Mouse (Mus musculus) colon, adult 2 months (tissue): Measurements from ENCODE around the gene L2hgdh. TPM values are rescaled to one million over a fixed set of nuclear protein-coding genes. Genes with fewer than 3 reads are reported as not detected.

Source experiments
- polyA plus RNA-seq: library from polyadenylated mRNA; depleted of rRNA; stranded (reverse); fragments of >200 nt; gene quantifications from 2 replicates; pipeline ENCODE4 v1.2.3, GENCODE M21; 2012; rRNA removed

The L2hgdh gene
- polyA plus RNA-seq, result 3.3 and 3.7 TPM in 2 replicates

GRCm38 (mm10) chr12:69724711-69725460 lies at the start of gene L2hgdh, which contains the start of gene Atp5s:
Gene L2hgdh, minus strand, starts transcription at chr12:69724873.
Gene Atp5s, plus strand, starts transcription at chr12:69724950.

GRCm38 (mm10) chr12:69681566-69682061 lies 43.1 kb downstream of the L2hgdh start, which contains the start of gene Sos2:
Gene Sos2, minus strand, starts transcription at chr12:69681852.

Other genes starting within 250 kb of the L2hgdh start
- gene Vcpkmt, start 141.8 kb downstream of the L2hgdh start, polyA plus RNA-seq, result 4.8 and 6.3 TPM in 2 replicates
- gene Sos2, start 43.0 kb downstream of the L2hgdh start, polyA plus RNA-seq, result 8.9 and 11.4 TPM in 2 replicates
- gene Atp5s, start 77 bp upstream of the L2hgdh start, polyA plus RNA-seq, result 16.8 and 17.5 TPM in 2 replicates
- gene Cdkl1, start 66.4 kb upstream of the L2hgdh start, polyA plus RNA-seq, result 1.1 and 1.5 TPM in 2 replicates
- 1.2 and 1.3 TPM in 2 replicates for gene Atl1, start 167.7 kb upstream of the L2hgdh start, polyA plus RNA-seq
- gene Map4k5, start 168.3 kb upstream of the L2hgdh start, polyA plus RNA-seq, result 15.0 and 16.4 TPM in 2 replicates